Mouse (Mus musculus): Measurements from ENCODE around the gene Sec22b.

Gene Sec22b

GRCm38 (mm10) chr3:97940511-97941204 is 39.7 kb downstream of the Sec22b start:
- no peak for DNase-seq (ENCODE audit: low spot score)

- no peak for DNase-seq (ENCODE audit: low spot score)
These were observed 40.7 kb downstream of the Sec22b start for GRCm38 (mm10) chr3:97941440-97942259.

- DNase-seq (ENCODE audit: low spot score) = peak; percentile 30
These were observed 41.4 kb downstream of the Sec22b start for GRCm38 (mm10) chr3:97942260-97942950.

GRCm38 (mm10) chr3:97944462-97944861 is 43.5 kb downstream of the Sec22b start:
- DNase-seq (ENCODE audit: low spot score) = no peak

- no peak for DNase-seq (ENCODE audit: low spot score)
These were observed 45.4 kb downstream of the Sec22b start for GRCm38 (mm10) chr3:97946439-97946838.

GRCm38 (mm10) chr3:97948518-97948917 is 47.5 kb downstream of the Sec22b start:
- no peak for DNase-seq (ENCODE audit: low spot score)

- DNase-seq (ENCODE audit: low spot score) = no peak
These were observed 49.0 kb downstream of the Sec22b start for GRCm38 (mm10) chr3:97949946-97950345.

GRCm38 (mm10) chr3:97951134-97951533 is 50.1 kb downstream of the Sec22b start:
- DNase-seq (ENCODE audit: low spot score) = no peak

GRCm38 (mm10) chr3:97953196-97953595 is 52.2 kb downstream of the Sec22b start:
- DNase-seq (ENCODE audit: low spot score) = no peak

- DNase-seq (ENCODE audit: low spot score) = no peak
These were observed 55.3 kb downstream of the Sec22b start for GRCm38 (mm10) chr3:97956322-97956721.

- DNase-seq (ENCODE audit: low spot score) = no peak
These were observed 55.9 kb downstream of the Sec22b start for GRCm38 (mm10) chr3:97956926-97957325.

- no peak for DNase-seq (ENCODE audit: low spot score)
These were observed 60.0 kb downstream of the Sec22b start for GRCm38 (mm10) chr3:97960783-97961594.

- DNase-seq (ENCODE audit: low spot score) = no peak
These were observed 61.0 kb downstream of the Sec22b start for GRCm38 (mm10) chr3:97961962-97962361.

GRCm38 (mm10) chr3:97964878-97965353 is 63.9 kb downstream of the Sec22b start:
- DNase-seq (ENCODE audit: low spot score) = no peak

- peak; percentile 36 for DNase-seq (ENCODE audit: low spot score)
These were observed 66.6 kb downstream of the Sec22b start for GRCm38 (mm10) chr3:97967627-97968026.

- DNase-seq (ENCODE audit: low spot score) = no peak
These were observed 67.2 kb downstream of the Sec22b start for GRCm38 (mm10) chr3:97968191-97968590.

GRCm38 (mm10) chr3:97969019-97969418 is 68.0 kb downstream of the Sec22b start:
- DNase-seq (ENCODE audit: low spot score) = no peak

- no peak for DNase-seq (ENCODE audit: low spot score)
These were observed 70.1 kb downstream of the Sec22b start for GRCm38 (mm10) chr3:97971117-97971516.

- DNase-seq (ENCODE audit: low spot score) = no peak
These were observed 71.2 kb downstream of the Sec22b start for GRCm38 (mm10) chr3:97972200-97972599.

GRCm38 (mm10) chr3:97972707-97973106 is 71.7 kb downstream of the Sec22b start:
- DNase-seq (ENCODE audit: low spot score) = no peak

Measured in c-Kit-positive CD71-positive TER-119-positive erythroid progenitor cells, embryonic 14.5 days (primary cell).